Mouse (Mus musculus) retina, postnatal 1 day (tissue): ENCODE data around the gene Ttll11.

ENCODE experiments used
- DNase-seq: peaks from one replicate; pipeline ENCODE4 v3.0.0-alpha.2; 2012

Ttll11 gene

DNA sequence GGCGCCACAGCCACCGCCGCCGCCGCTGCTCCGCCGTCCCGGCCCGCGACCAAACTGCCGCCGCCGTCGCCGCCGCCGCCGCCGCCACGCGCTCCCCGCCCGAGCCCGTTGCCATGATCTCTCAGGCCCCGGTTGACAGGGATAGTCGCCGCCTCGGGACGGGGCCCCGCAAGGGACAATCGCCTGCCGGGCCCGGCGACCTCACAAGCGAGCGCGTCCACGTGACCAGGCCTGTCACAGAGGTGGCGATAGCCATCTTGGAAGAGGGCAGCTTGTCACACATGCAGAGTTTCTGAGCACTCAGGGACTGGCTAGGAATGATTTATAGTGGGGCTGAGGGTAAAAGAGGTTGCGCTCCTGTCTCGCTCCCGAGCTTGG, at the start of gene Ttll11:
Ttll11 (minus strand) TSS at position 270 of the 378 bp plus-strand sequence.
- DNase-seq = peak; percentile 96

DNA sequence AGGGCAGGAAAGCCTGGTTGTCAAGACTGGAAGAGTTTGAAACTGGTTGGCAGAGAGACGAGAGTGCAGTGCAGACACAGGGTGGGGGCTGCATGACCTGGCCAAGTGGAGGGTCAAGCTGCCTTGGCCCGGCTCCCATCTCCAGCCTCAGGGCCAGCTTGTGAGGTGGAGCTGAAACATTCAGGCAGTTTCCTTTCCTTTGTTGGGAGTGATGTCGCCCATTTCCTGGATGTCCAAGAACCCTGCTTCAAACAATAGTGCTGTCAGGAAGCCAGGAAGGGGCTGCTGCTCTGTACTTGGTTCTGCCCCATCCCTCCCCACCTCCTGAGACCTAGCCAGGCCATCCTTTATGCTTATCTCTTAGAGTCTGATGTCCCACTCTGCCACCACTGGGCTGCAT, 43.6 kb upstream of the Ttll11 start:
- DNase-seq = no peak

DNA sequence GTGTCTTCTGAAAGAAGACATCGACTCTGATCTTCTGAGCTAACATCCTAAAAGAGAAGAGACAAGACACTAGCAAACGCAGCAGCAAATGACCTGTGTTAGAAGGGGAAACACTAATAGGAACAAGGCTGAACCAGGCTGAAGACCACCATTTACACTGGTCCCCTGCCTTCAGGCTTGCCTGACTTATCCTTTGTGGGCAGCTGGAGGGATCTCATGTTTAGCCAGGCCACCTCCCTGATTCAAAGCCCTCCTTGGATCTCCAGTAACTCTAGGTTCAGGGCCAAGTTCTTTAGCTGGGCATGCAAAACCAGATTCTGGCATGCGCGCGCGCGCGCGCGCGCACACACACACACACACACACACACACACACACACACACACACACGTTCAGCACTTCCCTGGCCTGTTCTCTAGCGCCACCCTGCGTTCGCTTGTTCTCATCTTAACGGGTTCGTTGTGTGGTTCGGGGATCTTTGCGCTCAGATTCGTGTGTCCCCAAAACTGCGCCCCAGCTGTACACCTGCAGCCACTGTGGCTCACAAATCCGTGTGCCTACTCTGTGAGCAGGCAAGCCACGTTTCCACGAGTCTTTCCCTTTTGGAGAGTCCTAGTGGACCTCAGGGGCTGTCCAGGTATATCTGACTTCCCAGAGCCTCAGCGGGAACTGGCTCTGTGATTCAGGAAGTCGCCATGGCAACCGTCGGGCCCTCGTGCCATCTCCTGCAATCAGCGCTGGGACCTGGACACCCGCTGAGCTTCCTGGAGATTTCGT, 41.9 kb upstream of the Ttll11 start:
- peak; percentile 89 for DNase-seq

DNA sequence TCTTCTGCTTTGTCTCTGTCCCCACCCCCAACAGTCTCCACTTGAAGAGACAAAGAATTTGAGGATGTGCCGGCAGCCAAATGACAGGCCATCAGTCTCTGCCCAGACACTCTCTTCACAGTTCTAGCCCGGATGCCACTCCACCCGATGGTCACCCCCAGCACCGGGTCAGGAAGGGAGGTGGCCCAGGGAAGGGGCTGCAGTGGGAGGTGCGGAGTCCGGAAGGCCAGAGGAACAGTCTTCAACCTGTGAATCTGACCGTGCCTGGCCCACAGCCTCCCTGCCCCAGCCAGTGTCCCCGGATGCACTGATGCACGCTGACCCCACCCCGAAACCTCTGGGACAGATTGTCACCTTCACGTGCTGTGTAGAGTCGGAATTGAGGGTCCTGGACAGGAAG, 33.3 kb upstream of the Ttll11 start:
- no peak for DNase-seq

DNA sequence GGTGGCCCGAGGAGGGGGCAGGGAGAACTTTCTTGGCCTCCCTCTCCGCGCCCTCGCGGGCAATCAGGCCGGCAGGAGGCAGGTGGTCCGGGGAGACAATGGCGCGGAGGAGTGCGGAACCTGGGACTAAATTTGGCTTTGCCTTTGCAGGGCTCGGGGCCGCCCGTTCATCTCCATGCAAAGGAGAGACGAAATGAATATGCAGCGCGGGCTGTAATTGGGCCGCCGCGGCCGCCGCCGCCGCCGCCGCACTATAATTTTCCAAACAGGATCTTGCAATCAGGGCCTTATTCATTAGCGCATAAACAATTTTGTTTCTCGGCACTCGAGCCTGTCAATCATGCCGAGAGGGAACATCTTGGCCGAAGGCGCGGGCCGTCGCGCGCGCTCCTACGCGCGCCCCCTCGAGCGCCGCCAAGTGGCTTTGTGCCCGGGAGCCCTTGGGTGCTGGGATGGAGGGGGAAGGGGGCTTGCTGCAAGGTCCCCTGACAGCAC, 31.7 kb upstream of the Ttll11 start:
- DNase-seq = peak; percentile 65

DNA sequence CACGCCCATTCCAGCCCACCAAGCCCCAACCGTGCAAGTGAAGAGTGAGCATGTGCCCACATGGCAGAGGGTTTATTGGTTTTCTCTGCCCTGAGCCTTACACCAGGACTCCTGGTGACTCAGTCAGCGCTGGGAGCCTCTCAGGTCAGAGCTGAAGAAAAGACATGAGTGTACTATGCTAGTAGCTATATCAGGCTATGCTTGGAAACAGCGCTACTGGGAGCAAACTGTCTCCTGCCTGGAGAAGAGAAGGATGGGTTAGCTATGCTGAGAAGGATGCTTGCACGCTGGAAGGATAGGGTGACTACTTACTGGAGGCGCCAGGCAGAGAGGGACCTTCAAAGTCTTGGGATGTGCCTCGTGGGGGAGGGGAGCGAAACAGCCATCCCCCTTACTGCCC, 30.9 kb upstream of the Ttll11 start:
- no peak for DNase-seq

DNA sequence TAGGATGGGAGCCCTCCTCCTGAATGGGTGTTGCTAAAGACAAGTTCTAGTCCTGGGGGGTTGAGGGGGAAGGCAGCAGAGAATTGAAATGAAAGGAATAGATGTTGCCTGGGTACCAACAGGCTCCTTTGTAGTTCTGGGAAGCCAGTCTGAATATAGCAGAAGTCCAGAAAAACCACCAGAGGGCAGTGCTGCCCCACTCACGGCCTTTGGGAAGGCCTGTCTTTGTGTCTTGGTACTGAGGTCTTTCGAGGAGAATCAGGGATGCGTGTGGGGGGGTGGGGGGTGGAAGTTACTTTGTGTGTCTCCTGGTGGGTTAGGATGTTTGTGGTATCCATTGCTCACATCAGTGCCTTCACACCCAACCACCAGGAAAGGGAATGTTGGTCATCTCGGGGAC, 29.7 kb upstream of the Ttll11 start:
- DNase-seq = peak; percentile 87

DNA sequence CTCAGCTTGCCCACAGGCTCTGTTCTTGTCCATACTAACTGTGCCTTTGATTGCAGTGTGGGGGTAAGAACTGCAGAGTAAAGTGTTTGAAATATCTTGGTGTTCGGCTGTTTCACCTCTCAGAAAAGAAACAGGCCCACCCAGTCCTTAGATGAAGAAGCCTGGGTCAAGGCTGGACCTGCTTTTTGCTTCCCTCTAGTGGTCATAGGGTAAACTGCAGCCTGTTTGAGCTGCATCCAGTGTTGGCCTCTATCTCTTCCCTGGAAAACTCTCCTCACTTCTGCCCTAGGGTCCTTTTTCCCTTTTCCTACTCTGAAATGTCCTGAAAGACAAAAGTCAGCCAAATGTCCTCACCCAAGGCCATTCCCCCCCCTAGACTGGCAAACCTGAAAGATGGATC, 28.4 kb upstream of the Ttll11 start:
- peak; percentile 76 for DNase-seq

DNA sequence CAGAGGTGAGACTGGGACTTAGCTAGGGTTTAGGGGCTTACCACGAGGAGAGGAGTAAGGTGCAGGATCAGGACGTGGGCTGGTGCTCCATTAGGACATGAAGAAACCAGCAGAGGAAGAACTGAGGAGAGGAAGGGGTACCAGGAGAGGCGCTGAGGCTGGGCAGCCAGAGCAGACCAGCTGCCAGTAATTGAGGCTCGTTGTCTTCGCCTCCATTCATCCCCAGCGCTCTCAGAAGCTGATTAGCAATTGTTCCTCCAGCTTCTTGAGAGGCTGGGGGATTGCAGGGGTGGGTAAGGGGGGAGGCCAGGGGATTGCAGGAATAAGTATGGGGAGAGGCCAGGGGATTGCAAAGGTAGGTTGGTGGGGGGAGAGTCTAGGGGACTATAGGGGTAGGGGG, 22.5 kb upstream of the Ttll11 start:
- DNase-seq = peak; percentile 27

DNA sequence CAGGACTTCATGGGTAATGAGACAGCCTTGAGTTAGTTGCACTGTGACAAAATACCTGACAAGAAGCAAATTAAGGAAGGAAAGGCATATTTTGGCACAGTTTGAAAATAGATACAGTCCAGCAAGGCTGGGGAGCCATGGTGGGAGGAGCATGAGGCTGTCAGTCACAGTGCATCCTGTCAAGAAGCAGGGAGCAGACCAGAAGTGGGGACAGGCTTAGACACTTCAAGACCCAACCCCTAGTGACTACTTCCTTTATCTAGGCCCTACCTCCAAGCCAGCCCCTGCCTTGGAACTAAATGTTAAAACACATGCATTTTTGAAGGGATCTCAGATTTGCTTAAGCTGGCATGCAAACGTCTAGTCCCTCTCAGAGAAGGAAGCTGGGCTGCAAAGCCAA, 20.7 kb upstream of the Ttll11 start:
- DNase-seq = no peak

DNA sequence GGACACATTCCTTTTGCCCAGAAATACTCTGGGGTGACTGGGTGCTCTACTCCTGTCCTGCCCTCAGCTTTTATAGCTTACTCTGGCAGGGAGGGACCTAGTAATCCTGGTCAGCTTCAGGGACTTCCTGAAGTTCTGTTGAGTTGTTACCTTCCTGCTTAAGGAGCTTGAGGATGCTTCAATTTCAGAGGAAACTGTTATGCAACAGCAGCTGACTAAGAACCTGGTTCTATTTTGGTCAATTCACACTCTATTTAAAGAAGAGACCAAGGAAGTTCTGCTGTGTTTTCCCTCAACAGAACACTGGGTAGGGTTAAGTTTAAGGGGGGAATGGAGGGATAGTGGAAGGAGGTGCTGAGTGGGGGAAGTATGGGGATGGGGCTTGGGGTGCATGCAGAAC, 19.5 kb upstream of the Ttll11 start:
- no peak for DNase-seq

DNA sequence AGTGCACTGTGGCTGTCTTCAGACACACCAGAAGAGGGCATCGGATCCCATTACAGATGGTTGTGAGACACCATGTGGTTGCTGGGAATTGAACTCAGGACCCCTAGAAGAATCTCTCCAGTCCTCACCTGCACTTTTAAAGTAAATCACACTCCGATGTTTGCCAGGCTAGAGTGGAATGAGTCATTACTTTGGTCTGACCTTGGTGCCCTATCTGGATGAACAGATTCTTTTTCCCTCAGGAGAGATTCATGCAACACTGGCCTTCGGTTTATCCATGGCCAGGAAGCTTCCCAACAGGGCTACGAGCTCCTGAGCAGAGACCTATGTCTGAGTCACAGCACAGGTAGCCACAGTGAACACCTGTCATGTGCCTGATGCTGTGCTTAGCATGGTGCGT, 18.7 kb upstream of the Ttll11 start:
- DNase-seq = no peak

DNA sequence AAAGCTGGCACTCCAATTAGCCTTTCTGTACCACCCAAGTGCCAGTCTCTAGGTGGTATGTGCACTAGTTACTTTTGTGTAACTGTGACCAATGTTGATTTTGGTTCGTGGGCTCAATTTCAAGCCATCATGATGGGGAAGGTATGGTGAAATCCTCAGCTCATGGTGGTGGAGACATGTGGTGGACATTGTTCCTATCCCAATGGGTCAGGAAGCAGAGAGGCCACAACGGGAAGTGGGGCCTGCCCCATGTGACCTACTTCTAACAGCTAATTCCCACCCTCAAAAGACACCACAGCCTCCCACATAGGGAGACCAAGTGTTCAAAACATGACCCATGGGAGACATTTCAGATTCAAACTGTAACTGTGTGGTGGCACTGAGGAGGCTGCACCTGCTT, 17.0 kb upstream of the Ttll11 start:
- no peak for DNase-seq

DNA sequence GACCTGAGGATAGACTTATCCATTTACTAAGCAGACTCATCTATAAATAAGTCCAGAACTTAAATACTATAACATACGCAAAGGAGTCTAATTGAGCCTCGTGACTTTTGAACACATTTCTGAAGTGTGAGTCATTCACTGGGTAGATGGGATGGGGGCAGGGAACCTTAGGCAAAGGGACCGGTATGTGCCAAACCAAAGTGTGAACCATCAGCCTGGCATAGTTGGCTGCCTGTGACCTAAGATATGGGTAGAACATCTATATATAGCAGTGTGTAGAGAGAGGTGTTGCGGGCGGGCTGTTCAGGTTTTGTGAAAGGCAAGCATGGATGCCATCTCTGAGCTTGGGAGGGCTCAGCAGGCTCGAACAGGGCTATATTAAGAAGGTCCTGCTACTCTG, 14.6 kb upstream of the Ttll11 start:
- no peak for DNase-seq

DNA sequence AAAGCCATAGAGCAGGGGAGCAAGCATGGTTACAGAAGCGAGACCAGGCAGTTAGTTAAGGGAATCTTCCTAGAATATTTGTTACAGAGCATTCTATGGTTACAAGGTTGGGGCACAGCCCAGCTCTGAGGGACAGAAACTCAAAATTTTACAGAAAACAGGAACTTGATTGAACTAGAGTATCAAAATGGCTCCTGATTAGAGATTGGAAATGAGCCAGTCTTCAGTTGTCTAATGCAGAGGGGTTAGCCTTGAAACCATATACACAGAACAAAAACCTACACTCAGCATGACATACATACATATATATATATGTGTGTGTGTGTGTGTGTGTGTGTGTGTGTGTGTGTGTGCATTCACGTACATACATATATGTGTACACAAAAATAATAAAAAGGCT, 13.8 kb upstream of the Ttll11 start:
- no peak for DNase-seq

DNA sequence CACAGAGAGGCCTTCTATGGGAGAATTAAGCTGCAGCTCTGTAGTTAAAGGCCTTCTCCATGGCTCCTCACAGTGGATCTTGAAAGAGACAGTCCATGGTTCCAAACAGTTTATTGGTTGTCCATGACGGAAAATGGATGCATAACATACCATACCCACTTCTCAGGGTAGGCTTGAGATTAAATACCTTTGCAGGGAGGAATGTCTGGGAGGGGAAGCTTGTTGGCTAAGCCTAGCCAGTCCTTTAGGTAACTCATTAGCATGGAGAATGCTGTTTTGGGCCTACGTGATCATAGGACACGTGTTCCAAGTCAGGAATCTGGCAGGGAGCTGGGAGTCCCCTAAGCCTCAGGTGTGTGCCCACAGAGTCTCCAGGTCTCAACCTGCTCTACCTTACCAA, 12.5 kb upstream of the Ttll11 start:
- no peak for DNase-seq

DNA sequence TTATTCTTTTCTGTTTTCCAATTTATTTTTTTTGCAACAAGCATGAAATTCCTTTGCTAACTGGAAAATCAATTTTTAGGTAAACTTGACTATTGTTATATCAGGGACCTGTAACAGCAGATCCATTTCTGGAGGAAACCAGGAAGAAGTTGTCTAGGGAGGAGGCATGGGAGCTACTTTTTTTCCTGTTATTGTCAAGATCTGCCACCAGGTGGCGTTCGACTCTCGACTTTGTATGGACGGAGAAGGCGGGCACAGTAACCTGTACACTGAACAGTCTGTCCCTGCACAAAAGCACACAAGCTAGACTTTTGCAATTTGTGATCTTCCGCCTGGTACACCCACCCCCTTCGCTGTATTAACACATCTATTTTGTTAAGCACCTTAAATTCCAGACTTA, 4.2 kb upstream of the Ttll11 start:
- DNase-seq = peak; percentile 81

DNA sequence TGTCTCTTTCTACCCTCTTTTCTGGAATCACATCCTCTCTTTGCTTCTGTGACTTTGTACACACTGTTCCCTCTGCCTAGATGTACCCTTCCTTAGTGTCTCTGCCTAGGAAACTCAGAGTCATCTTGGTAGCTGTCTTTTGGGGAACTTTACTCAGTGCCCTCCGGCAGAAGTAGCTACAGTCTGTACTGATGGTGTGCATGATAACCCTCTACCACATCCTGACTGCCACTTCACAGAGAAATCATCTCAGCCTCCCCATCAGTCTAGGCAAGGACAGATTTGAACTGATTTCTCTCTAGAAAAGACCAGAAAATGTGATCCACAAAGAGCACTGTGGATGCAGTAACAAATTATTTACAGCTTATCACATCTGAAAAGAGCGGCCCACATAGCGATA, 2.2 kb upstream of the Ttll11 start:
- DNase-seq = no peak

DNA sequence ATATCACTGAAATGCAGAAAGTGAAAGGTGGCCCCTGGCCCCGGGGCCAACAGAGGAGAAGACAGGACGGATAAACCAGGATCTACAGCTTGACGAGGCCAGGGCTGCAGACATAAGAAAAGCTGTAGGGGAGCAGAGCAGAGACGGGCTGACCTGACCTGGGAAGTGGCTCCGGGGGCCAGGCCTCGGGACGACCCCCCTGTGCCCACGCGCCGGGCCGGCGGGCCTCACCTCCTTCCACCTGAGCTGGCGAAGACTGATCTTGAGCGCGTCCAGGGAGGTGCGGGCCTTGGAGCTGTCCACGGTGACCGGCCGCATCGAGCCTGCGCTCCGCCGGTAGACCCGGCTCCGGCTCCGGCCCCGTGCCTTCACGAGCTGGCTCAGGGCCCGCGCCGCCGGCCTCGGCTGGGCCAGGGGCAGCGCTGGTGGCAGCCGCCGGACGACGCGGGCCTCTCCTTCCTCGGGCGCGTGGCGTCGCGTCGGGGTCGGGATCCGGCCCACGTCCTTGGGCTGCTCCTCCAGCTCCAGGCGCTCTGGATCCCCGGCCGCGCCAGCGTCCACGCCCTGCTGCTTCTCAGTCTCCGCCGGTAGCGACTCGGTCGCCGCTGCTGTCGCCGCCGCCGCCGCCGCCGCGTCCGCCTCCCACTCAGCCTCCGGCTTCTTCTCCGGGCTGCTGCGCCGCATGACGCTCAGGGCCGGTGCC, 621 bp downstream of the Ttll11 start:
- peak; percentile 64 for DNase-seq

DNA sequence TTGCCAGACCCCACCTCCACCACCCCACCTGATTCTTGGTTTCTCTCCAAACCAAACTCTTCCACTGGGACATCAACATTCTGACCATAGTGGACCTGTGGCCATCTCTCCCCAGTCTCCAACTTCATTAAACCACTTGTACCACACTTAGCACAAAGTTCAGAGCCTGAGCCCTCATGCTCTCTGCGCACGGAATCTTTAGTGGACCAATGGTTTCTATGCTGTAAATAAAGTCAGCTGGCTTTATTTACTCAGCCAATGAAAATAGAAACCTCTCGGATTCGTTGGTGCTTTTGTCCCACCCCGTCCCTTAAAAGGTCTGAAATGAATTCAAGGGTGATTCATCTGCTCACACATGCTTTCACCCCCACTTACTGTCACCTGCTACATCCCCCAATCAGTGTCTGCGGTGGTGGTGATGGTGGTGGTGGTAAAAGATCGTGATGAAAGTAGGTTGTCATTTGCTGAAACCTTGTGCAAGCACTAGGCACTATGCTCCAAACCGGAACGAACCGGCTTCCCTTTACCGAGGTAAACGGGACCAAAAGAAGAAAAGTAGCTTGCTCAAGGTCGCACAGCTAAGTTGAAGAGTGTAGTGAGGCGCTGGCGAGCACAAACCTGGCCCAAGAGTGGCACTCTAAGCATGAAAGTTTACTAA, 1.3 kb downstream of the Ttll11 start:
- DNase-seq = peak; percentile 38

DNA sequence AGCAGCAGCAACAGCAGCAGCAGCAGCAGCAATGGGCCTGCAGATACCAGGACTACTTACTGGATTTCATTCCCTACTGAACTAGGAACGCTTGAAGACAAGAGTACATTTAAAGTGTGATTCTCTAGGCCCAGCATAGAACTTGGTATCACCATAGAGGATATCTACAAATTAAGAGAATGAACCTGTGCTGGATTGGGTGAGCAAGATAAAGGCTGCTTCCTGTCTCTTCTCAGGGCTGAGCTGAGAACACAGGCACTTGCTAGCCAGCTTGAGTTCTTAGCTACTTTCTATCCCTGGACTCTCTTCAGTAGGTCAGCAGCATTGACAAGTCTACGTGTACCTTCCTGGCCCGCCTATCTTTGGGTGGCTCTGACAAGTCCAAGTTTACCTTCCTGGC, 2.0 kb downstream of the Ttll11 start:
- DNase-seq = no peak

DNA sequence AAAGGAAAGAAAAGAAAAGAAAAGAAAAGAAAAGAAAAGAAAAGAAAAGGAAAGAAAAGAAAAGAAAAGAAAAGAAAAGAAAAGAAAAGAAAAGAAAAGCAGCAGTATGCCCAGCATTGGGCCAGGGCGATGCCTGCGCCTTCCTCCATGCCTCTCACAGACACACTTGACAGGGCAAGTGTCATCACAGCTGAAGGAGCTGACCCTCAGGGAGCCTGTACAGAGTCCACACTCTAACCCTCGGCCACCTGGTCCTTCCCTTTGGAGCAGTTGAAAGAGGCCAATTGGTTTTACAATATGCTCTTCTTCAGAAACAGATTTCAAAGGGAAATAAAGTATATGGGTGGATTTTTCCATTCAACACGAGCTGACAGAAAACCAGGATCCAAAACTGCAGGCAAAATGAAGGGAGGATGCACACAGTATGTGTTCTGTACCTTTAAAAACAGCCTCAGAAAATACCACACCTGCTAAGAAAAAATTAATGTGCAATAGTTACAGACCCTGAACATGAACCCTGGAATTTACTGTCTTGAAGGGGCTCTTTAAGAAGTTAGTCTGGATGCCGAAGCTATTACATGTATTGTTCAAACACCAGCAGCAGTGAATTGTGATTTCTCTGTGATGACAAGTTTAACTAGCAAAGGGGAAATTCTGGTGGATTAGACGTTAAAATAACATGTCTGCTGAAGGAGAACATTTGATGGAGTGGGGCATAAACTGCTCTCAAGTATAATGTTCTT, 7.3 kb downstream of the Ttll11 start:
- DNase-seq = no peak

DNA sequence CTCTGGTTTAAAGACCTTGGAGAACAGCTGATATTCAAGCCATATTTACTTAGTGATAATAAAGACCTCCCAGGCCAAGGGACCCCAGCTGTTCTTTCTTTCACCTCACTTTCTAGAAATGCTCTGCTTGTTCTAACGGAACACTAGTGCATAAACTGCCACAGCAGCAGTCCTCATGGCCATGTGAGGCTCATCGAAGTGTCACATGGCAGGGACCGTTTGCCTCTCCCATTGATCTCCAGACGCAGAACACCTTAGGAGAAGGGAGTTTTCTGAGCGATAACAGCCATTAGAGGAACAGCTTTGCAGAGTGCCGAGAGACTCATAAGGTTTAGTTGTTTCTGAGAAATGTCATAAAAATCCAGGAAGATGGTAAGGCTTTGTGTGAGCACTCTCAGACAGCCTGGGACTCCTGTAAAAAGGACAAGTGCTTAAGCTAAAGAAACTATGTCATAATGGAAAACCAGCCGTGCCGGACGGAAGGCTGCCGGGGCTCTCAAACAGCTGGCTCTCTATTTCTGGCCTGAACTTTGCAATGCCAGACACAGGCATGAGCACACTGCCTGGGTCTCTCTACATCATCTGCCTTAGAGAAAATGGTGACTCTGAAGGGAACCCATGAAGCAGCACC, 13.7 kb downstream of the Ttll11 start:
- no peak for DNase-seq
